Mouse (Mus musculus) kidney, adult 8-10 months (tissue): ENCODE data around the gene Magee2.
"Not testable (repeated sequence)": the region's sequence is repeated elsewhere in the genome, so short reads cannot be mapped to it uniquely, and the experiment has no call there.

Experiments
- DNase-seq, 2 experiments: peaks; one replicate each; pipeline ENCODE4 v3.0.0; 2022

Gene Magee2

DNA sequence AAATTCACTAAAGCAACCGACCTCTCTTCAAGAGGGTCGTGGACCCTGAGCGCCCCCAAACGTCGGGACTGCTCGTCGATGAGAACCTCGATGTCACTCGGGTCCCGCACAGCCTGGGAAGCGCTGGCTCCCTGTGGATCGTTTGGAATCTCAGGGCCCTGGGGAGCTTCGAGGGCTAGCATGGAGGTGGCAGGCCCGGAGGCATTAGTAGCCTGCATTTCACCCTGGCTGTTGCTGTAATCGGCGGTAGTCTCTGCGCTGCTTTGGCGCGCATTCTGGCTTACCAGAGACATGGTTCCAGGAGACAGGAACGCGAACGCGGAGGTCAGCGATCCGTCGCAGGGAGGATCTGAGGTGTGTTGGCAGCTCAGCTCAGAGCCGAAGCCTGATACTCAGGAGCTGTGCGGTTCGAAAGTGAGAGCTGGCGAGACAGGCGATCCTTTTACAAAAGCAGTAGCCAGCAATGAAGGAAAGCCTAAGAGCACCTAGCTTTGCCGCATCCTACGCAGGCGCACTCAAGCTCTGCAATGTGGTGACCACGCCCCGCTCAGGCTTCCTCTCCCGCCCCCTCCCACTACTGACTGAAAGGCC lies at the start of gene Magee2:
Gene Magee2 (minus strand): TSS at position 517 of the 591 bp plus-strand sequence.
- no peak for DNase-seq

DNA sequence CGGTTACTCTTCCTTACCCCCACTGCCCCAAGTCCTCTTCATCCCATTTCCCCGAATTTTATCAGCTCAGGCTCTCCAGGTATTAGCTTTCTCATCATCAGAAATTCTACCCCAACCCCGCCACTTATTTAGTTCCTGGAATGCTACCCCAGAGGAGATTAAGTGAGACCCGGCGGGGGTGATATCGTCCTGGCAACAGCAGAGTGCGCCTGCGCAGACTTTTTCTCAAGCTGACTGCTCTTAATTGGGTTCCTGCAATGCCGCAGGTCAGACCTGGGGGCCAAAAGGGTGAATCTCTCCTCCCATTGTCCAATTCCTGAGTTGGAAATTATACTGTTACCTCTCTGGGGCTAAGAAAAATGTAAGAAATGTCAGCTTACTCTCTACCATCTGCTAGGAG lies 3.5 kb downstream of the Magee2 start:
- no peak for DNase-seq

DNA sequence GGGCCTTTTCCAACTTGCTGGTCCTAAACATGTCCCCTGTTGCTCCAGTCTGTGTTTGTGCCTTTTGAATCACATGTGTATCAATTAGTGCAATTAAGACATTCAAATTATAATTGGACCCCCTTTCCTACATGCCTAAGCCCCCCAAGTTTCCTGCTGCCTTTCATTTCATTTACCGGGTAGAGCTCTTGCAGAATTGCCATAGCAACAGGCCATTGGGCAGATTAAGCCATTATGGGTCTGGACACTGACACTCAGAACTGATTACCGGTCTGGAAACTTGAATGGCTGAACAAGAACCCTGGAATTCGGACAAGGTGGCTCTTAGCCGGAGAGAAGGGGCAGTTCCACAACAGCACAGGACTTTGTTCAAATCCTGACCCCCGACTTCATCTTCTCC lies 39.5 kb downstream of the Magee2 start:
- not testable (repeated sequence) for DNase-seq

DNA sequence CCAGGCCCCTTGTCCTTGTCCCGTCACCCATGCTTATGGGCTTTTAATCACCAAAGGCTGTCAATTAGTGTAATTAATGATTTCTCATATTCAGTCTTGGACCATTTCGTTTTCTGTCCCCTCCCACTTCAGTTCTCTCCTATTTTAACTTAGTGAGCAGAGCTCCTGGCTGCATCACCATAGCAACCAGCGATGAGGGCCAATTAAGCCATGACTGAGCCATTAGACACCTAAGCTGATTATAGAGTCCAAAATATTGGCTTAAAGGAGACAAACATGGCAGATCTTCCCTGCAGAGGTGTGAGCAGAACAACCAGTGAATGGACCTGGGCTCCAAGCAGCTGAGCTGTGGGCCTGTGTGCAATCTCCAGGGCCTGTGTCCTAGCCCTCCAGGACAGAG lies 40.1 kb downstream of the Magee2 start:
- not testable (repeated sequence) for DNase-seq

DNA sequence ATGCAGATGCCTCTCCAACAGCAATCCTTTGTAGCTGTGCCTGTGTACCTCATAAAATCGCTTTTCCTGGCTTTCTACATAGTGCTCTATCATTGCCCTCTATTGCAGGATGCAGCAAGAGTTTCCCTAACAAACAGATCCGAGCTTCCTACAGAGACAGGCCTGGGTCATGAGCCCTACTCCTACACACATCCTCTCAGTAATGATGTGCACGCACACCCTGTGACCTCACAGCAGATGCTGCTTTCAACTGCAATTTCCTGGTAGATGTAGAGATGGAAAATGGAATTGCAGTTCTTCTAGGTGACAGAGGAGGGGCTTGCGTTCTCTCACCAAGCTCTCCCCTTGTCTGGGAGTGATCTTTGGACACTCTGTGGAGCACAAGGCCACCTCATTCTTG lies 43.4 kb downstream of the Magee2 start:
- not testable (repeated sequence) for DNase-seq
